Mouse (Mus musculus) heart, postnatal 0 days (tissue): ENCODE data around the gene Slc39a11. TPM values are rescaled to one million over a fixed set of nuclear protein-coding genes. Genes with fewer than 3 reads are reported as not detected.

Experiments used
- ATAC-seq: fragments of 200-750 bp; cut with Nextera tagmentation; 2 replicates; pipeline ENCODE4 v1.8.0; 2017; ENCODE audit warnings: low read depth, moderate number of reproducible peaks, moderate library complexity; ENCODE audit not compliant: insufficient read depth
- DNase-seq: peaks from one replicate; pipeline ENCODE4 v3.0.0-alpha.2; 2016; ENCODE audit warnings: low spot score
- H3K27ac ChIP-seq: fragments of 300-500 bp; sonication (generic); 2 replicates; pipeline ENCODE4 v1.5.1; 2014; ENCODE audit warnings: low read depth, mild to moderate bottlenecking
- H3K27me3 ChIP-seq: fragments of 300-500 bp; sonication (generic); 2 replicates; pipeline ENCODE4 v1.6.1; 2014; ENCODE audit warnings: low read length, mixed read lengths; ENCODE audit not compliant: control insufficient read depth, insufficient read depth
- H3K36me3 ChIP-seq: fragments of 300-500 bp; sonication (generic); replicated peaks from 2 replicates; pipeline ENCODE4 v1.6.1; 2014; ENCODE audit warnings: low read length, mixed read lengths; ENCODE audit not compliant: control insufficient read depth, insufficient read depth
- H3K4me1 ChIP-seq: fragments of 300-500 bp; sonication (generic); 2 replicates; pipeline ENCODE4 v1.6.1; 2014; ENCODE audit warnings: antibody characterized with exemption; ENCODE audit not compliant: control insufficient read depth, insufficient read depth
- H3K4me2 ChIP-seq: fragments of 300-500 bp; sonication (generic); 2 replicates; pipeline ENCODE4 v1.6.1; 2014; ENCODE audit warnings: low read depth, mild to moderate bottlenecking, low read length, moderate library complexity
- H3K4me3 ChIP-seq: fragments of 300-500 bp; sonication (generic); 2 replicates; pipeline ENCODE4 v1.5.1; 2014; ENCODE audit warnings: low read depth, low read length
- H3K9ac ChIP-seq: fragments of 300-500 bp; sonication (generic); replicated peaks from 2 replicates; pipeline ENCODE4 v1.6.1; 2014; ENCODE audit warnings: low read depth, low read length, mixed read lengths
- H3K9me3 ChIP-seq: fragments of 300-500 bp; sonication (generic); replicated peaks from 2 replicates; pipeline ENCODE4 v1.6.1; 2016; ENCODE audit warnings: low read length; ENCODE audit not compliant: control insufficient read depth
- CTCF ChIP-seq: IDR thresholded peaks from 2 replicates; pipeline ENCODE4 v1.5.1; 2016; ENCODE audit warnings: antibody characterized with exemption, control low read depth, low read depth
- EP300 ChIP-seq: IDR thresholded peaks from 2 replicates; pipeline ENCODE4 v1.6.1; 2016; ENCODE audit warnings: antibody characterized with exemption, low read depth
- WGBS: fragments of 180-500 bp; shearing (Covaris S2); extraction: QIAGEN DNeasy Blood & Tissue Kit; methylation state at CpG from one replicate; pipeline ENCODE4 v1.1.7; 2014; 5-methylcytosine and 5-hydroxymethylcytosine counted together
- polyA plus RNA-seq: library from polyadenylated mRNA; unstranded; fragments of >200 nt; fragmentation: Nextera tagmentation; extraction: Ambion mirVana; gene quantifications from 2 replicates; pipeline ENCODE4 v1.2.1, GENCODE M21; 2015
- total RNA-seq: library from RNA; depleted of rRNA; stranded (reverse); fragments of >200 nt; gene quantifications from 2 replicates; pipeline ENCODE4 v1.2.3, GENCODE M21; 2014; ENCODE audit warnings: low replicate concordance

The Slc39a11 gene
- total and polyA plus RNA-seq, 2 experiments from 2014 or later = 8.6 to 16.3 TPM

GRCm38 (mm10) chr11:113520851-113521461, 128.9 kb downstream of the Slc39a11 start:
- H3K4me3 ChIP-seq = no peak overlapping the region
- no peak for ATAC-seq
- no peak overlapping the region for H3K9ac ChIP-seq
- TF ChIP-seq EP300 (no peak), CTCF (no peak)
- H3K27me3 ChIP-seq = no peaks in the 10 kb centered on the region
- no peak overlapping the region for H3K4me2 ChIP-seq
- DNase-seq = no peak
- WGBS = 81% methylated on average over 17 of the region's 17 CpGs
- no peaks in the 10 kb centered on the region for H3K9me3 ChIP-seq
- H3K27ac ChIP-seq = no peak overlapping the region
- H3K4me1 ChIP-seq = no peaks in the 10 kb centered on the region
- H3K36me3 ChIP-seq = no peaks in the 10 kb centered on the region; the same call in 1 of the 2 replicates

- no peaks in the 10 kb centered on the region for H3K9me3 ChIP-seq
- H3K27me3 ChIP-seq = no peaks in the 10 kb centered on the region
- H3K4me2 ChIP-seq = no peak overlapping the region
- no peaks in the 10 kb centered on the region; the same call in 1 of the 2 replicates for H3K36me3 ChIP-seq
- H3K4me3 ChIP-seq = no peak overlapping the region
- no peak overlapping the region for H3K27ac ChIP-seq
- ATAC-seq = no peak
- H3K9ac ChIP-seq = no peak overlapping the region
- 62% methylated on average over 8 of the region's 8 CpGs for WGBS
- no peak for DNase-seq
- TF ChIP-seq EP300 = no peak
- H3K4me1 ChIP-seq = no peaks in the 10 kb centered on the region
Measured at GRCm38 (mm10) chr11:113520373-113520772, 129.5 kb downstream of the Slc39a11 start.

GRCm38 (mm10) chr11:113519973-113520372, 129.9 kb downstream of the Slc39a11 start:
- Histone ChIP-seq H3K9me3 (no peaks in the 10 kb centered on the region), H3K9ac (no peak overlapping the region), H3K4me1 (no peaks in the 10 kb centered on the region), H3K4me2 (no peak overlapping the region), H3K27me3 (no peaks in the 10 kb centered on the region), H3K36me3 (no peaks in the 10 kb centered on the region; the same call in 1 of the 2 replicates), H3K4me3 (no peak overlapping the region), H3K27ac (no peak overlapping the region)
- no peak for TF ChIP-seq EP300
- TF ChIP-seq CTCF = no peak
- no peak for DNase-seq
- 74% methylated on average over 7 of the region's 7 CpGs for WGBS
- no peak for ATAC-seq

GRCm38 (mm10) chr11:113518176-113518575, 131.7 kb downstream of the Slc39a11 start:
- 88% methylated on average over 7 of the region's 7 CpGs for WGBS
- Histone ChIP-seq H3K27ac (no peak overlapping the region), H3K4me1 (no peaks in the 10 kb centered on the region), H3K4me2 (no peak overlapping the region), H3K27me3 (no peaks in the 10 kb centered on the region), H3K4me3 (no peak overlapping the region), H3K9ac (no peak overlapping the region), H3K36me3 (no peaks in the 10 kb centered on the region; the same call in 1 of the 2 replicates), H3K9me3 (no peaks in the 10 kb centered on the region)
- no peak for DNase-seq
- ATAC-seq = no peak
- TF ChIP-seq CTCF (no peak), EP300 (no peak)

- no peak overlapping the region for H3K4me2 ChIP-seq
- no peak overlapping the region for H3K4me3 ChIP-seq
- WGBS = 69% methylated on average over 10 of the region's 10 CpGs
- H3K36me3 ChIP-seq = no peaks in the 10 kb centered on the region
- H3K9ac ChIP-seq = no peak overlapping the region
- no peak for TF ChIP-seq EP300
- TF ChIP-seq CTCF = no peak
- H3K27ac ChIP-seq = no peak overlapping the region
- no peak for ATAC-seq
- H3K27me3 ChIP-seq = no peaks in the 10 kb centered on the region
- no peak for DNase-seq
- H3K9me3 ChIP-seq = no peaks in the 10 kb centered on the region
- H3K4me1 ChIP-seq = no peaks in the 10 kb centered on the region
Measured at GRCm38 (mm10) chr11:113516156-113516555, 133.7 kb downstream of the Slc39a11 start.

- Histone ChIP-seq H3K4me3 (no peak overlapping the region), H3K4me1 (no peaks in the 10 kb centered on the region), H3K36me3 (no peaks in the 10 kb centered on the region), H3K4me2 (no peak overlapping the region), H3K9ac (no peak overlapping the region), H3K27me3 (no peaks in the 10 kb centered on the region), H3K27ac (no peak overlapping the region), H3K9me3 (no peaks in the 10 kb centered on the region)
- WGBS = 85% methylated on average over 10 of the region's 10 CpGs
- TF ChIP-seq CTCF = no peak
- TF ChIP-seq EP300 = no peak
- ATAC-seq (no peak), DNase-seq (no peak)
Measured at GRCm38 (mm10) chr11:113512976-113513375, 136.9 kb downstream of the Slc39a11 start.
